Mouse (Mus musculus) cerebellum, adult 2 months (tissue): Measurements from ENCODE around the gene 2900026A02Rik. TPM values are rescaled to one million over a fixed set of nuclear protein-coding genes. Genes with fewer than 3 reads are reported as not detected.
A peak's percentile ranks its signal among the peaks of the same experiment; 100 is the strongest.

Source experiments
- DNase-seq, 2 experiments: peaks; one replicate each; pipeline ENCODE4 v3.0.0; 2021
- H3K27ac ChIP-seq: fragments of 200-500 bp; 2 replicates; pipeline ENCODE4 v1.5.1; 2012; ENCODE audit warnings: low read length, control low read depth, inconsistent platforms; ENCODE audit not compliant: insufficient read depth
- H3K27me3 ChIP-seq: fragments of 200-500 bp; 2 replicates; pipeline ENCODE4 v1.6.1; 2012; ENCODE audit warnings: inconsistent platforms, mild to moderate bottlenecking, low read length, moderate library complexity; ENCODE audit not compliant: control insufficient read depth, insufficient read depth
- H3K4me1 ChIP-seq: fragments of 200-500 bp; 2 replicates; pipeline ENCODE4 v1.6.1; 2011; ENCODE audit warnings: low read length; ENCODE audit not compliant: control insufficient read depth, insufficient read depth
- H3K4me3 ChIP-seq: fragments of 200-500 bp; replicated peaks from 2 replicates; pipeline ENCODE3; 2011; ENCODE audit warnings: mild to moderate bottlenecking, low read depth, low read length, control low read depth; ENCODE audit not compliant: insufficient read depth
- CTCF ChIP-seq: fragments of 200-500 bp; IDR thresholded peaks from 2 replicates; pipeline ENCODE4 v1.5.1; 2011; ENCODE audit warnings: low read depth, mild to moderate bottlenecking, control low read depth, low read length, moderate library complexity, borderline replicate concordance; ENCODE audit not compliant: insufficient read depth
- POLR2A ChIP-seq: fragments of 200-500 bp; IDR thresholded peaks from 2 replicates; pipeline ENCODE4 v1.6.1; 2011; ENCODE audit warnings: low read length, control low read depth, borderline replicate concordance; ENCODE audit not compliant: insufficient read depth
- WGBS: fragments of 180-500 bp; shearing (Covaris S2); methylation state at CpG from one replicate; pipeline ENCODE4 v1.1.7; 2018; 5-methylcytosine and 5-hydroxymethylcytosine counted together
- polyA plus RNA-seq: library from polyadenylated mRNA; depleted of rRNA; stranded (reverse); fragments of >200 nt; gene quantifications from 2 replicates; pipeline ENCODE4 v1.2.3, GENCODE M21; 2012

Gene 2900026A02Rik
- polyA plus RNA-seq, 1 experiment, result 4.9 TPM

DNA sequence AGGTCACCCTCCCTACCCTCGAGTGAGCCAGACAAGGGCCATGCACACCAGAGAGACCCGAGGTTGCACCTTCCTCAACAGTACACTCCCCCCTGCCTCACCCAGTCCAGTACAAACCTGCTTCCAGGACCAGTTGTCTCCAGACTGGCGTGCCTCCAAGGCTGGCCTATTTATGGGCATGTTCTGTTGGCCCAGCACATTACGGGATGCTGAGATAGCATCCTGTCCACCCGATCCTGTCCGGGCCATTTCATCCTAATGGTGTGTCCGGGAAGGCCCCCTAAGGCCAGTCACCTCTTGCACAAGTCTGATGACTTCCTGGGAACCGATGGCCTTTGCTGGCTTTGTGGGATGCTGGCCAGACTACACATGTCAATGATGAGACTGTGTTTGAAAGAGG, 139.6 kb downstream of the 2900026A02Rik start, which contains the start of gene Crybb3:
TSS of gene Crybb3 (minus strand) at position 146 of the 400 bp plus-strand sequence.
- Histone ChIP-seq H3K27ac (peak within 1 kb of the TSS; percentile 15; the same call in 1 of the 2 replicates), H3K27me3 (no peaks in the 10 kb centered on the region), H3K4me3 (no peak within 1 kb of the TSS), H3K4me1 (peaks cover 32% of the 10 kb centered on the region)
- DNase-seq, result peak; percentile 87 to 93
- no peak for TF ChIP-seq CTCF
- TF ChIP-seq POLR2A, result no peak
- WGBS, result 4% methylated on average over 8 of the region's 8 CpGs

DNA sequence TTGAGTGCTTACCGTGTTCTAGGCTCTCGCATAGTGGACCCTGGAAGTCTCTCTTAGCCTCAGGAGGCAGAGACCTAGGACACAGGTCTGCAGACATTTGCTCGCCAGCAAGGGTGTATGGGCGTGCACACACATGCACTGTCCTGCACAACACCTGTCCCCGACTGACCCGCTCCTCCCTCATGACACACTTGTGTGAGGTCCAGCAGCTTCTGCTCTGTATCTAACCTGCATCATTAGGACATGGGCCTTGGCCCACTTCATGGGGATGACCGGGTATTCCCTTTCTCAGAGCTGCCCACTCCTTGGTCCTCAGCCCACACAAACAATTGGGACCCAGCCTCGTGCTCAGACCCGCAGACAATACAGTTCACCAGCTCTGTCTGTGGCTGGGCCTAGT, 140.0 kb downstream of the 2900026A02Rik start:
- no peak for TF ChIP-seq CTCF
- no peak for TF ChIP-seq POLR2A
- peaks cover 30% of the 10 kb centered on the region for H3K4me1 ChIP-seq
- 66% methylated on average over 9 of the region's 9 CpGs for WGBS
- no peak for DNase-seq
- H3K4me3 ChIP-seq, result no peak overlapping the region
- H3K27me3 ChIP-seq, result no peaks in the 10 kb centered on the region
- no peak overlapping the region for H3K27ac ChIP-seq

GRCm38 (mm10) chr5:113079783-113080182, 141.3 kb downstream of the 2900026A02Rik start:
- Histone ChIP-seq H3K4me1 (peaks cover 28% of the 10 kb centered on the region), H3K4me3 (no peak overlapping the region), H3K27ac (no peak overlapping the region), H3K27me3 (no peaks in the 10 kb centered on the region)
- WGBS, result 43% methylated on average over 21 of the region's 21 CpGs
- peak; percentile 39 to 51 for DNase-seq
- TF ChIP-seq POLR2A (no peak), CTCF (peak; percentile 65)

DNA sequence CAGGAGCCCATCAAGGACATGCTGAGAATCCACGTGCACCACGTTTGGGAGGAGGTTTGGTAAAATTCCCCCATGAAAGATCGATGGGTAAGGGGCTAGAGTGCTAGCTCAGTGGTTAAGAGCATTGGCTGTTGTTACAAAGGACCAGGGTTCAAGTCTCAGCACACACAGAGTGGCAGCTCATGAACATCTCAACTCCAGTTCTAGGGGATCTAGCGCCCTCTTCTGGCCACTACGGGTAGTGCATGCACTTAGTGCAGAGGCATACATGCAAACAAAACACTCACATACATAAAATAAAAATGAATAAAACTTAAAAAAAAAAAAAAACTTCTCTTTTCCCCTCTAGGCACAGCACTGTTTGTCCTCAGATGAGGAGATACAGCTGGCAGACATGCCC, 142.3 kb downstream of the 2900026A02Rik start:
- no peak for DNase-seq
- Histone ChIP-seq H3K4me3 (no peak overlapping the region), H3K27me3 (no peaks in the 10 kb centered on the region), H3K4me1 (peaks cover 33% of the 10 kb centered on the region), H3K27ac (no peak overlapping the region)
- TF ChIP-seq POLR2A (no peak), CTCF (peak; percentile 55)
- 55% methylated on average over 5 of the region's 5 CpGs for WGBS

DNA sequence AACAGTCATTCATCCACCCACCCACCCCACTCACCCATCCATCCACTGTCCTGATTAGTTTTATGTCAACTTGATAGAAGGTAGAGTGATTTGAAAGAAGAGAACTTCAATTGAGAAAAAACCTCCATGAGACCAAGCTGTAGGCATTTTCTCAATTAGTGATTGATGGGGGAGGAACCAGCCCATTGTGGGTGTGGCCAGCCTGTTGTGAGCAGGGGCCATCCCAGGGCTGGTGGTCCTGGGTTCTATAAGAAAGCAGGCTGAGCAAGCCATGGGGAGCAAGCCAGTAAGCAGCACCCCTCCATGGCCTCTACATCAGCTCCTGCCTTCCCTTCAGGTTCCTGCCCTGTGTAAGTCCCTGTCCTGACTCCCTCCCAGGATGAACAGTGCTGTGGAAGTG, 151.0 kb downstream of the 2900026A02Rik start, which contains the start of gene Crybb2:
TSS of gene Crybb2 (minus strand) at position 101 of the 400 bp plus-strand sequence.
- Histone ChIP-seq H3K27me3 (no peaks in the 10 kb centered on the region), H3K4me3 (no peak within 1 kb of the TSS), H3K4me1 (peaks cover 24% of the 10 kb centered on the region), H3K27ac (no peak within 1 kb of the TSS)
- no peak for DNase-seq
- no peak for TF ChIP-seq CTCF
- TF ChIP-seq POLR2A, result no peak

DNA sequence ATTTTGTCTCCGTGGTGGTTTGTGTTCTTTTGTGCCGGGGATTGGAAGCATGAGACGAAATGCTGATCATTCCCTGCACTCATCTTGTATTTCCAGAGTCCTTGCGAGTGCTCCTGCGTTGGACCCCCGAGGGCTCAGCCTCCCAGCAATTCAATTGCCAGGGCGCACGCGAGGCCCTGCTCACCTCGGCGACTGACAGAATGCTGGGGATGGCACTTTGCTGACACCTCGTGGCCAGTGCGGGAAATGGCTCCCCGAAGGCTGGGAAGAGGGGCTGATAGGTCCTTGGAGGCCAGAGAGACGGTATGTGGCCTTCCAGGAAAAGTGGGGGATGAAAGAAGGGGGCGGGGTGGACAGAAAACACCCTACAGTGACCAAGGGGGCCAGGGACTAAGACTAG, 166.7 kb downstream of the 2900026A02Rik start:
- no peak overlapping the region for H3K4me3 ChIP-seq
- H3K27ac ChIP-seq, result no peak overlapping the region
- WGBS, result 10% methylated on average over 16 of the region's 16 CpGs
- TF ChIP-seq POLR2A, result no peak
- TF ChIP-seq CTCF, result peak; percentile 99
- no peaks in the 10 kb centered on the region for H3K27me3 ChIP-seq
- DNase-seq, result peak; percentile 79 to 91
- peaks cover 16% of the 10 kb centered on the region for H3K4me1 ChIP-seq

DNA sequence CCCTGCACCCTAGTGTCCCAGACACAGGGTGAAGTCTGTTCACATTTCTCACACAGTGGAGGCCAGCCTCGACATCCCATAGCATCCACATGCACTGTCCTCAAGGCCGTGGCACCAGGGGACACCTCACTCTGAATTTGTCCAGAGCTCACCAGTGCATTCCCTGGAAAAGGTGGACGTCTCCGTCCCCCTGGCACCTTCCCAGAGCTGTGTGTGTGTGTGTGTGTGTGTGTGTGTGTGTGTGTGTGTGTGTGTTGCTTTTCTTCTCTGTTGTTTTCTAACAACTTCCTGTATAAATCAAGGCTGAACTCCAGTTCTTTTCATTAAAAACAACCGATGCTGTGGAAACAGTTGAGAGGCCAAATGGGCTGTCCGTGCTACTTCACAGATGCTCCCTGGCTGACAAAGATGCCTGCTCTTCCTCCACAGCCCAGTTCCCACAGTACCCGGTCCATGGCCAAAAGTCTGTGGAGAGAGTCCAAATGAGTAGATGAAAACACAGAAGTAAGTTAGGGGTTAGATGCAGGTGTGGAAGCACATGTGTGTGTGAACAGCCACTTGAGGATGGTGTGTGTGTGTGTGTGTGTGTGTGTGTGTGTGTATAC, 170.4 kb downstream of the 2900026A02Rik start:
- no peak overlapping the region for H3K4me3 ChIP-seq
- WGBS, result 29% methylated on average over 7 of the region's 7 CpGs
- TF ChIP-seq CTCF, result no peak
- peaks cover 18% of the 10 kb centered on the region for H3K4me1 ChIP-seq
- no peaks in the 10 kb centered on the region for H3K27me3 ChIP-seq
- DNase-seq, result no peak
- no peak overlapping the region for H3K27ac ChIP-seq

GRCm38 (mm10) chr5:113049876-113050275, 171.2 kb downstream of the 2900026A02Rik start:
- Histone ChIP-seq H3K4me1 (peaks cover 23% of the 10 kb centered on the region), H3K4me3 (no peak overlapping the region), H3K27ac (no peak overlapping the region), H3K27me3 (no peaks in the 10 kb centered on the region)
- TF ChIP-seq POLR2A (no peak), CTCF (no peak)
- DNase-seq, result no peak

- no peak overlapping the region for H3K27ac ChIP-seq
- WGBS, result 69% methylated on average over 10 of the region's 10 CpGs
- peaks cover 46% of the 10 kb centered on the region for H3K4me1 ChIP-seq
- no peaks in the 10 kb centered on the region for H3K27me3 ChIP-seq
- TF ChIP-seq POLR2A (no peak), CTCF (no peak)
- no peak overlapping the region for H3K4me3 ChIP-seq
- no peak for DNase-seq
These were observed 175.3 kb downstream of the 2900026A02Rik start for GRCm38 (mm10) chr5:113045511-113046273.
